Mouse (Mus musculus) intestine, postnatal 0 days (tissue): ENCODE data around the gene Atf1. TPM values are rescaled to one million over a fixed set of nuclear protein-coding genes. Genes with fewer than 3 reads are reported as not detected.

Experiments
- ATAC-seq: fragments of 200-750 bp; cut with Nextera tagmentation; 2 replicates; pipeline ENCODE4 v1.8.0; 2017; ENCODE audit warnings: mild to moderate bottlenecking, moderate TSS enrichment, moderate library complexity
- H3K27ac ChIP-seq: fragments of 300-500 bp; sonication (generic); 2 replicates; pipeline ENCODE4 v1.5.1; 2014; ENCODE audit warnings: mild to moderate bottlenecking, low read depth, low read length, moderate library complexity
- H3K27me3 ChIP-seq: fragments of 300-500 bp; sonication (generic); replicated peaks from 2 replicates; pipeline ENCODE4 v1.6.1; 2014; ENCODE audit warnings: low read length, mixed read lengths; ENCODE audit not compliant: control insufficient read depth, insufficient read depth
- H3K36me3 ChIP-seq: fragments of 300-500 bp; sonication (generic); 2 replicates; pipeline ENCODE4 v1.6.1; 2014; ENCODE audit warnings: mild to moderate bottlenecking, moderate library complexity; ENCODE audit not compliant: control insufficient read depth, insufficient read depth
- H3K4me1 ChIP-seq: fragments of 300-500 bp; sonication (generic); replicated peaks from 2 replicates; pipeline ENCODE4 v1.6.1; 2014; ENCODE audit warnings: antibody characterized with exemption, low read length, mixed read lengths; ENCODE audit not compliant: control insufficient read depth, insufficient read depth
- H3K4me2 ChIP-seq: fragments of 300-500 bp; sonication (generic); replicated peaks from 2 replicates; pipeline ENCODE4 v1.6.1; 2014; ENCODE audit warnings: low read depth, mild to moderate bottlenecking, moderate library complexity
- H3K4me3 ChIP-seq: fragments of 300-500 bp; sonication (generic); 2 replicates; pipeline ENCODE4 v1.5.1; 2014; ENCODE audit warnings: low read depth, low read length
- H3K9ac ChIP-seq: fragments of 300-500 bp; sonication (generic); 2 replicates; pipeline ENCODE4 v1.6.1; 2014; ENCODE audit warnings: mild to moderate bottlenecking, low read depth, low read length
- H3K9me3 ChIP-seq: fragments of 300-500 bp; sonication (generic); 2 replicates; pipeline ENCODE4 v1.6.1; 2016; ENCODE audit warnings: mixed run types; ENCODE audit not compliant: control insufficient read depth
- CTCF ChIP-seq: sonication (generic); IDR thresholded peaks from 2 replicates; pipeline ENCODE4 v1.5.1; 2016; ENCODE audit warnings: low read depth, mild to moderate bottlenecking, control low read depth, antibody characterized with exemption, moderate library complexity
- WGBS: fragments of 180-500 bp; shearing (Covaris S2); extraction: QIAGEN DNeasy Blood & Tissue Kit; methylation state at CpG from one replicate; pipeline ENCODE4 v1.1.7; 2014; 5-methylcytosine and 5-hydroxymethylcytosine counted together
- polyA plus RNA-seq: library from polyadenylated mRNA; unstranded; fragments of >200 nt; fragmentation: Nextera tagmentation; extraction: Ambion mirVana; gene quantifications from 2 replicates; pipeline ENCODE4 v1.2.1, GENCODE M21; 2015

Atf1 gene
- polyA plus RNA-seq, 1 experiment from 2014 or later = 25.3 TPM

GRCm38 (mm10) chr15:100210013-100210412 is 17.6 kb upstream of the Atf1 start:
- 95% methylated on average over 3 of the region's 3 CpGs for WGBS
- Histone ChIP-seq H3K4me3 (no peak overlapping the region), H3K36me3 (peaks cover 93% of the 10 kb centered on the region), H3K27ac (no peak overlapping the region), H3K27me3 (no peaks in the 10 kb centered on the region), H3K9me3 (no peaks in the 10 kb centered on the region), H3K4me1 (no peaks in the 10 kb centered on the region), H3K4me2 (no peak overlapping the region), H3K9ac (no peak overlapping the region)
- TF ChIP-seq CTCF = no peak
- ATAC-seq = no peak

- Histone ChIP-seq H3K4me2 (no peak overlapping the region), H3K9ac (no peak overlapping the region), H3K4me1 (no peaks in the 10 kb centered on the region), H3K4me3 (no peak overlapping the region), H3K27me3 (no peaks in the 10 kb centered on the region), H3K36me3 (peaks cover 74% of the 10 kb centered on the region), H3K9me3 (no peaks in the 10 kb centered on the region), H3K27ac (no peak overlapping the region)
- no peak for TF ChIP-seq CTCF
- no peak for ATAC-seq
- 89% methylated on average over 2 of the region's 2 CpGs for WGBS
Observed at GRCm38 (mm10) chr15:100213339-100213738, 14.3 kb upstream of the Atf1 start.

DNA sequence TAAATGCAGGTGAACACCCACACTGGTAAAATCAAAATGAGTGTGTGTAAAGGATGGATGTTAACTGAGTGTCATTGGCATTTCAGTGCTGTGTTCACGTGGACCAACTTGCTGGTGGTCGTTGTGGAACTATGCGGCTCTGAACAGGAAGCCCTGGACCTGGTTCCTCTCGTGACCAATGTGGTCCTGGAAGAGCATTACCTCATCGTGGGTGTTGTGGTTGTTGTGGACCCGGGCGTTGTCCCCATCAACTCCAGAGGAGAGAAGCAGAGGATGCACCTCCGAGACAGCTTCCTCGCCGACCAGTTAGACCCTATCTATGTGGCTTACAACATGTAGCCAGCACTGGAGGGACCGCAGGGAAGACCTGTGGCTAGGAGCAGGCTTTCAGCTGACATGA is 12.5 kb upstream of the Atf1 start:
- H3K27me3 ChIP-seq = no peaks in the 10 kb centered on the region
- peaks cover 59% of the 10 kb centered on the region for H3K36me3 ChIP-seq
- ATAC-seq = no peak
- H3K9ac ChIP-seq = no peak overlapping the region
- no peak overlapping the region for H3K27ac ChIP-seq
- H3K9me3 ChIP-seq = no peaks in the 10 kb centered on the region
- H3K4me3 ChIP-seq = no peak overlapping the region
- no peak overlapping the region for H3K4me2 ChIP-seq
- no peaks in the 10 kb centered on the region for H3K4me1 ChIP-seq
- no peak for TF ChIP-seq CTCF
- 88% methylated on average over 11 of the region's 11 CpGs for WGBS

DNA sequence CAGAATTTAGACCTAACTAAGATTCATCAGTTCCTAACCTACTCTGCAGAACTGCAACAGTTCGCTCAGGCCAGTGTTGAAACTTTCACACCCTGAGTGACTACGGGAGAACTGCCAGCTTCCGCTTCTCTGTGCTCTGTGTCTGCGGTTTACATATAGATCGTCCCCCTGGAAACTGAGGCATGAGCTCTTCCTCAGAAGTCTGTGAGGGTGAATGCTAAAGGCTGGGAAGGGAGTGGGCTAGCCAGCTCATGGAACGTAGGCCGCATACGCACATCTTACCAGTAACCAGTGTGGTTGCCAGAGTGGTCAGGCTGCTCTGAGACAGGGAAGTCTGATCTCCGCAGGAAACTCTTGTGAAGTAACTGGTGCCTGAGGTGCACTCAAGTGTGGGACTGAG is 11.4 kb upstream of the Atf1 start:
- Histone ChIP-seq H3K9me3 (no peaks in the 10 kb centered on the region), H3K4me3 (no peak overlapping the region), H3K27me3 (no peaks in the 10 kb centered on the region), H3K4me2 (no peak overlapping the region), H3K27ac (no peak overlapping the region), H3K4me1 (no peaks in the 10 kb centered on the region), H3K9ac (no peak overlapping the region), H3K36me3 (peaks cover 50% of the 10 kb centered on the region)
- 92% methylated on average over 9 of the region's 9 CpGs for WGBS
- no peak for ATAC-seq
- TF ChIP-seq CTCF = no peak

GRCm38 (mm10) chr15:100218018-100218417 is 9.6 kb upstream of the Atf1 start:
- Histone ChIP-seq H3K27ac (no peak overlapping the region), H3K4me1 (no peaks in the 10 kb centered on the region), H3K4me2 (no peak overlapping the region), H3K36me3 (peaks cover 33% of the 10 kb centered on the region), H3K27me3 (no peaks in the 10 kb centered on the region), H3K9ac (no peak overlapping the region), H3K4me3 (no peak overlapping the region), H3K9me3 (0 out of 2 replicates have a peak, but pooled peaks cover 5% of the 10 kb centered on the region)
- TF ChIP-seq CTCF = no peak
- 92% methylated on average over 3 of the region's 3 CpGs for WGBS
- ATAC-seq = no peak

GRCm38 (mm10) chr15:100219396-100219795 is 8.2 kb upstream of the Atf1 start:
- H3K4me1 ChIP-seq = no peaks in the 10 kb centered on the region
- peaks cover 20% of the 10 kb centered on the region for H3K36me3 ChIP-seq
- H3K4me2 ChIP-seq = no peak overlapping the region
- H3K9ac ChIP-seq = no peak overlapping the region
- H3K4me3 ChIP-seq = no peak overlapping the region
- no peak overlapping the region for H3K27ac ChIP-seq
- 0 out of 2 replicates have a peak, but pooled peaks cover 5% of the 10 kb centered on the region for H3K9me3 ChIP-seq
- 55% methylated on average over 1 of the region's 1 CpGs for WGBS
- TF ChIP-seq CTCF = no peak
- no peaks in the 10 kb centered on the region for H3K27me3 ChIP-seq
- ATAC-seq = no peak

- H3K4me3 ChIP-seq = no peak overlapping the region
- H3K9ac ChIP-seq = no peak overlapping the region
- TF ChIP-seq CTCF = no peak
- no peak overlapping the region for H3K4me2 ChIP-seq
- ATAC-seq = no peak
- peaks cover 4% of the 10 kb centered on the region for H3K36me3 ChIP-seq
- 69% methylated on average over 7 of the region's 7 CpGs for WGBS
- H3K4me1 ChIP-seq = no peaks in the 10 kb centered on the region
- no peak overlapping the region for H3K27ac ChIP-seq
- H3K9me3 ChIP-seq = 0 out of 2 replicates have a peak, but pooled peaks cover 5% of the 10 kb centered on the region
- H3K27me3 ChIP-seq = no peaks in the 10 kb centered on the region
Observed at GRCm38 (mm10) chr15:100220916-100221315, 6.7 kb upstream of the Atf1 start.
